Mouse (Mus musculus) spleen, postnatal 4 days (tissue): ENCODE measurements around the gene Mief1.

Experiments
- DNase-seq, 2 experiments: peaks; one replicate each; pipeline ENCODE4 v3.0.0; 2022; ENCODE audit warnings: low spot score in 2 of 2

Mief1 gene

DNA sequence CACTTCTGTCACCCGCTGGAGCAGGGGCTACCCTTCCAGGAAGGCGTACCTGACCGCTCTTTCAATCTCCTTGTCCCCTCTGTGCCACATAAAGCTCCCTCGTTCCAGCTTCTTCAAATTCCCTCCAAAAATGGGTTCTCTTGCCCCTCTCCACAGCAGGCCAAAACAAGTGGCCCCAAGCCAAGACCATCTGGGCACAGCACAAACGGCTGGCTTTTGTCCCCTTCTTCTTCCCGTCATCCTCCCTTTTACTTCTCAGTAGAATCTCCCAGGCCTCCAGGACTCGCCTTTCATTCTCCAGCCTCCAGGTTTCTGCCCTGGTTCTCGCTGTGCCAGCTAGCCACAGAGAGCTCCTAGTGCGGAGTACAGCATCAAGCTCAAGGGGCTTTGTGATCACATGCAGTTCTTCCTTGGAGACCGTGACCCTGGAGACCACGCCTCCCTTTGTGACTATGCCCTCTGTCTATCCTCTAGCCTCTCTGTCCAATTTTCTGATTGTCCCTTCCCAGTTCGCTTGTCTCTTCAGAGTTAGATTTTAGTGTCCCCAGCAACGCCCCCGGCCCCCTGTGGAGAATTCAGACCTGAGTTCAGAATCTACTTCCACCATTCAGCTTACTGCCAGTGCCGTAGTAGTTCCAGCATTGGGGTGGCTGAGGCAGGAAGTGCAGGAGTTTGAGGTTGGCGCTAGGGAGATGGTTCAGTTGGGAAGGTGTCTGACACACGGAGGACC, 5.6 kb upstream of the Mief1 start:
- no peak for DNase-seq

DNA sequence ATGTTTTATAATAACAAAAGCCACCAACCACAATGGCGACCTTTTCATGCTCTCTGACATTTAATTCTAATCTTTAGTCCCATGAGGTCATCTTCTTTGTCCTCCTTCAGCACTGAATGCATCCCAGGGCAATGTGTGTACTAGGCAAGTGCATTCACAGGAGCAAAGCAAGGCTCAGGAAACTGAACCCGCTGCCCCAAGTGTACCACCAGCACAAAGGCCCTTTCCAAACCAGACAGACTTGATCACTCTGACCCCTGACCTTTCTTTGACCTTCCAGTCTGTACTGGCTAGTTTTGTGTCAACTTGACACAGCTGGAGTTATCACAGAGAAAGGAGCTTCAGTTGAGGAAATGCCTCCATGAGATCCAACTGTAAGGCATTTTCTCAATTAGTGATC, 1.5 kb upstream of the Mief1 start:
- no peak for DNase-seq

DNA sequence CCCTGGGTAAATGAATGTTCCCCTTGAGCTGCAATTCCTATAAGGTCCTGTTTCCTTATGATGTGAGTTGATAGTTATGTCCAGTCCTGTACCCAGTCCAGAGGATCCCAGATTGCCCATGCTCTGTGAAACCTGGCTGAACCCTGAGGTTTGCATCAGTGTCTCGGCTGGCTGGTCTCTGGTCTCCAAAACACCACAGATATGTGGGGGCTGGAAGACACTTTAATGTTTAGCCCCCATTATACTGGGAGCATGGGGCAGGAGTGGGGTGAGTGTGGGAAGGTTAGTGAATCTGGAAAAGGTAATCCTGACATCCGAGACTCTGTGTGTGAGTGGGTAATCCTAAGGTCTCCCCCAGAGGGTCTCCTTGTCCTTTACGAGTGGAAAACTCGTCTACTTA, 765 bp upstream of the Mief1 start:
- no peak for DNase-seq

DNA sequence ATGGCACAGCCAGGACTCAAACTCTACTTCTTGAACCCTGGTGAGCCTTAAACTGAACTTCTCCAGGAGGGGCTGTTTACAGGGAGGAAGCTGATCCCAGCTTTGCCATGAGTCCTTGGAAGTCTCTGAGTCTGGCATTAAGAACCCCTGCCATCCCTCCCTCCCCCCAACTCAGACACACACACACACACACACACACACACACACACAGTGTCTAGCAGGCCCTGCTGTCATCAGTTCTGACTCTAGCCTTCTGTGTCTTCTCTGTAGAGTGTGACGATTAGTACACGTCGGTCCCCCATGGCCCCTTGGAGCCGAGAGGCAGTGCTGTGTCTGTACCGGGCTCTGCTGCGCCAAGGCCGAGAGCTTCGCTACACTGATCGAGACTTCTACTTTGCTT, 1.7 kb downstream of the Mief1 start, which contains the start of gene AC140267.1:
Gene AC140267.1, plus strand, starts transcription at position 301 of the 400 bp plus-strand sequence.
- DNase-seq = no peak

GRCm38 (mm10) chr15:80248135-80248534, 14.3 kb downstream of the Mief1 start:
- no peak for DNase-seq

GRCm38 (mm10) chr15:80248596-80248995, 14.8 kb downstream of the Mief1 start:
- DNase-seq = no peak

DNA sequence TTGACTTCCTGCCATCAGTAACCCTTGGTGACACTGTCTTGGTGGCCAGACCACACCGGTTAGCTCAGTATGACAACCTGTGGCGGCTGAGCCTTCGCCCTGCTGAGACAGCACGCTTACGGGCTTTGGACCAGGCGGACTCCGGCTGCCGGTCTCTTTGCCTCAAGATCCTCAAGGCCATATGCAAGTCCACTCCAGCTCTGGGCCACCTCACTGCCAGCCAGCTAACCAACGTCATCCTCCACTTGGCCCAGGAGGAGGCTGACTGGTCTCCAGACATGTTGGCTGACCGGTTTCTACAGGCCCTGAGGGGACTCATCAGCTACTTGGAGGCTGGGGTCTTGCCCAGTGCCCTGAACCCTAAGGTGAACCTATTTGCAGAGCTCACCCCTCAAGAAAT, 15.9 kb downstream of the Mief1 start:
- no peak for DNase-seq

DNA sequence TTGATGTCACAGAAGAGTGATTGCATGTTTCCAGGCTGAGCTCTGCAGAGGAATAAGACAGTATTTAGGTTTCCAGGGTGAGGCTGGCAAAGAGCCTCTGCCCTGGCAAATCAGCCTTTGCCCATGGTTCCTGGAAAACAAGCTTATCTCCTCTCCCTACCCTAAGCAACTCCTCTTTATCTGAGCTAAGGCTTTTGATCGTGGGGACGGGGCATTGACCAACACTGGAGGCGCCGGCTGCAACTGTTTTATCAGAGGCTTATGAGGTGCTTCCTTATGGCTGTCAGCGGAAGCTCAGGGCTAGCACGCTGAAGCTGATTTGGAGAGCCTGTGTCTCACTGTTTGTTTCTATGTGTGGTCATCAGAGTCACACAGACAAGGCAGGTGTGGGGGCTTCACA, 16.8 kb downstream of the Mief1 start:
- DNase-seq = no peak

- DNase-seq = no peak
These were observed 19.7 kb downstream of the Mief1 start for GRCm38 (mm10) chr15:80253530-80253929.

- DNase-seq = no peak
These were observed 20.4 kb downstream of the Mief1 start for GRCm38 (mm10) chr15:80254207-80254606.

- peak; percentile 95 to 97 for DNase-seq
These were observed 21.2 kb downstream of the Mief1 start, which contains the start of gene Atf4 for GRCm38 (mm10) chr15:80254847-80255645. Gene Atf4 (plus strand): TSS chr15:80255184.

- peak; percentile 86 to 93 for DNase-seq
These were observed 21.9 kb downstream of the Mief1 start for GRCm38 (mm10) chr15:80255646-80256121.

DNA sequence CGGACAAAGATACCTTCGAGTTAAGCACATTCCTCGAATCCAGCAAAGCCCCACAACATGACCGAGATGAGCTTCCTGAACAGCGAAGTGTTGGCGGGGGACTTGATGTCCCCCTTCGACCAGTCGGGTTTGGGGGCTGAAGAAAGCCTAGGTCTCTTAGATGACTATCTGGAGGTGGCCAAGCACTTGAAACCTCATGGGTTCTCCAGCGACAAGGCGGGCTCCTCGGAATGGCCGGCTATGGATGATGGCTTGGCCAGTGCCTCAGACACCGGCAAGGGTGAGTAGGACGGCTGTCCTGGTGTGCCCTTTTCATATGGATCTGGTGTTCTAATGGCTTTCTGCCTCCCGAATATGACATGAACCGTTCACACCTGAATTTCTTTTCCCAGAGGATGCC, 22.4 kb downstream of the Mief1 start:
- DNase-seq = peak in 1 of 2 experiments; percentile 71

DNA sequence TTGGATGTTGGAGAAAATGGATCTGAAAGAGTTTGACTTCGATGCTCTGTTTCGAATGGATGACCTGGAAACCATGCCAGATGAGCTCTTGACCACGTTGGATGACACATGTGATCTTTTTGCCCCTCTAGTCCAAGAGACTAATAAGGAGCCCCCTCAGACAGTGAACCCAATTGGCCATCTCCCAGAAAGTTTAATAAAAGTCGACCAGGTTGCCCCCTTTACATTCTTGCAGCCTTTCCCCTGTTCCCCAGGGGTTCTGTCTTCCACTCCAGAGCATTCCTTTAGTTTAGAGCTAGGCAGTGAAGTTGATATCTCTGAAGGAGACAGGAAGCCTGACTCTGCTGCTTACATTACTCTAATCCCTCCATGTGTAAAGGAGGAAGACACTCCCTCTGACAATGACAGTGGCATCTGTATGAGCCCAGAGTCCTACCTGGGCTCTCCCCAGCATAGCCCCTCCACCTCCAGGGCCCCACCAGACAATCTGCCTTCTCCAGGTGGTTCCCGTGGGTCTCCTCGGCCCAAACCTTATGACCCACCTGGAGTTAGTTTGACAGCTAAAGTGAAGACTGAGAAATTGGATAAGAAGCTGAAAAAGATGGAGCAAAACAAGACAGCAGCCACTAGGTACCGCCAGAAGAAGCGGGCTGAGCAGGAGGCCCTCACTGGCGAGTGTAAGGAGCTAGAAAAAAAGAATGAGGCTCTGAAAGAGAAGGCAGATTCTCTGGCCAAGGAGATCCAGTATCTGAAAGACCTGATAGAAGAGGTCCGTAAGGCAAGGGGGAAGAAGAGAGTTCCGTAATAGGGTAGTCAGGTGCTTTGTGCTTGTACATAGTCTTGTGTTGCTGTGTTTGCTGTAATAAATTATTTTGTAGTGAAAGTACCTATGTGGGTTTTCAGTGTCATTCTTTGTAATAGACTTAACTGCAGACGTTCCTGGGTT, 23.1 kb downstream of the Mief1 start:
- peak in 1 of 2 experiments; percentile 67 for DNase-seq

GRCm38 (mm10) chr15:80257602-80258239, 23.9 kb downstream of the Mief1 start:
- no peak for DNase-seq

GRCm38 (mm10) chr15:80258240-80259170, 24.7 kb downstream of the Mief1 start:
- DNase-seq = peak; percentile 71 to 81

DNA sequence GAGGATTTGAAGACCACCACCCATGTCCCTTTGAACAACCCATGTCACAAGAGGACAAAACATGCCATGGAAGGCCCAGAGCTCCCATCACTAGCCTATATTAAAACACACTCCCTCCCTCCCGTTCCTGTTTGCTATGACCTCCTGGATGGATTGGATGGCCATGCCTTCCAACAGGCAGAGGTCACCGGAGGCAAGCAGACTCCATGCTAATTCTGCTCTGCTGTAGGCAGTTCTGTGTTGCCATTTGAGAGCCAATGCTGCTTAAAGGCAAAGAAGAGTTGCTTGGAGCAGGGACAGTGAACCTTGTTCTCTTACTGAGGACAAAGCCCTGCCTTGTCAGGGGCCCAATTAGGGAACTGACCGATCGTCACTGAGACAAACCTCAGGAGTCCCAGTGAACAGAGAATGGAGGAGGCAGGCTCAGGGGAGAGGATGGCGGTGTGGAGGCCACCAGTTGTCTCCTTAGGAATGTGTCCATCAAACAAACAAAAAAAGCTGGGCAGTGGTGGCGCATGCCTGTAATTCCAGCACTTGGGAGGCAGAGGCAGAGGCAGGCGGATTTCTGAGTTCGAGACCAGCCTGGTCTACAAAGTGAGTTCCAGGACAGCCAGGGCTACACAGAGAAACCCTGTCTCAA, 25.7 kb downstream of the Mief1 start:
- DNase-seq = no peak

DNA sequence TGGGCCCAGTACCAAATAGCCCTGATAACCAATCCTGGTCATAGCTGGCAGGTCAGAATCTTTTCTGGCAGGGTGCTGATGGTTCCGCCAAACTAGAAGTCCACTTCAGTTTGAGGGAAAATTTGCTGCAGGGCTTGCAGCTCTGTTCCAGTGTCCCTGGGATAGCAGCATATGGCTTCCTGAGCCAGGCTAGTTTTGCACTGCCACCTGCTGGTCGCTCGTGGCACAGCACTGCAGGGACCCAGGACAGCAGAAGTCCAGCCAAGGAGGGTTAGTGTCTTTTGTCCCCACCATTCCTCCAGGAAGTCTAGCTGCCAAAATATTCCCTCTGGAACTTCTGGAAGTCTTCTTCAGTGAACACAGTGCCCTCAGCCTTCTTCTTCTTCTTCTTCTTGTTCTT, 26.9 kb downstream of the Mief1 start:
- DNase-seq = peak; percentile 85 to 96

GRCm38 (mm10) chr15:80261100-80261499, 27.3 kb downstream of the Mief1 start:
- no peak for DNase-seq
